Comparison of ENCODE assay signal across 21 mouse cellular contexts in the genomic region with DNA sequence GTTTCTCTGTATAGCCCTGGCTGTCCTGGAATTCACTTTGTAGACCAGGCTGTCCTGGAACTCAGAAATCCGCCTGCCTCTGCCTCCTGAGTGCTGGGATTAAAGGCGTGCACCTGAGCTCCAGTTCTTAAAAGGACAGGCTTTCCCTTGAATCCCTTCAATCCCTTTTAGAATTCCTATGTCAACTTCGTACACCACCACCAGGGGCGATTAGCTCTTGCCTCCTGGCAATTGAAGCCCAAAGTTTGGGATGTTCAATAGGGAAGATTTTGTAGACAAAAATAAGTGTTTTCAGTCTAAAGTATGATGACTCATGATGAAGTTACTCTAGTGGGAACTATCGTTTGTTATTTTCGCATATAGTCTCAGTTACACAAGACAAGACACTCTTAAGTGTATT. TPM values are rescaled to one million over a fixed set of nuclear protein-coding genes. Genes with fewer than 3 reads are reported as not detected.
"Had no signal": no experiment of that assay in that cellular context is flagged by ENCODE, and none has a peak within 500 bp of the region (broad histone marks: within the 10 kb centered on the region; RNA-seq: fewer than 3 reads in every experiment).

No protein-coding gene starts in this region.

- H3K27ac ChIP-seq: lung, embryonic 15.5 days; midbrain, embryonic 10.5 days; midbrain, embryonic 13.5 days; midbrain, embryonic 15.5 days; neural tube, embryonic 13.5 days; neural tube, embryonic 15.5 days had no signal

- H3K27me3 ChIP-seq: lung, embryonic 15.5 days; midbrain, embryonic 13.5 days; midbrain, embryonic 15.5 days; neural tube, embryonic 13.5 days; neural tube, embryonic 15.5 days had no signal

- H3K4me3 ChIP-seq: lung, embryonic 15.5 days; midbrain, embryonic 10.5 days; midbrain, embryonic 13.5 days; midbrain, embryonic 15.5 days; myocyte; neural tube, embryonic 13.5 days; neural tube, embryonic 15.5 days had no signal

- H3K9me3 ChIP-seq: lung, embryonic 15.5 days; midbrain, embryonic 15.5 days; neural tube, embryonic 13.5 days; neural tube, embryonic 15.5 days had no signal

- H3K4me2 ChIP-seq: lung, embryonic 15.5 days; midbrain, embryonic 13.5 days; midbrain, embryonic 15.5 days; neural tube, embryonic 13.5 days; neural tube, embryonic 15.5 days had no signal

- ATAC-seq: liver, postnatal 0 days; lung, postnatal 0 days; midbrain, embryonic 13.5 days; midbrain, embryonic 15.5 days had no signal

- H3K36me3 ChIP-seq: lung, embryonic 15.5 days; midbrain, embryonic 10.5 days; midbrain, embryonic 15.5 days; neural tube, embryonic 15.5 days had no signal

- H3K4me1 ChIP-seq: lung, embryonic 15.5 days; midbrain, embryonic 10.5 days; midbrain, embryonic 13.5 days; midbrain, embryonic 15.5 days; neural tube, embryonic 13.5 days; neural tube, embryonic 15.5 days had no signal

- DNase-seq: liver, postnatal 0 days; lung, adult 2 months; lung, postnatal 14 days; lung, postnatal 4 days; retina, postnatal 1 day; right cerebral cortex, adult 18-20 months; right cerebral cortex, postnatal 25 days; right cerebral cortex, postnatal 4 days; spleen, adult 18-20 months; thymus, adult 18-20 months; thymus, postnatal 14 days; thymus, postnatal 36 days had no signal

- H3K9ac ChIP-seq: liver, postnatal 0 days; lung, embryonic 15.5 days; midbrain, embryonic 13.5 days; midbrain, embryonic 15.5 days; neural tube, embryonic 13.5 days; neural tube, embryonic 15.5 days had no signal

RNA-seq across cellular contexts. Expression of gene Slc16a14, which starts 37.6 kb away (rescaled TPM):
- total RNA-seq: megakaryocyte-erythroid progenitor cell, adult 5-6 weeks had no signal
